Mouse (Mus musculus): ENCODE measurements around the gene Nbas.

- TF ChIP-seq CTCF (IDR thresholded peaks at IDR 0.05; ENCODE audit: control insufficient read depth, insufficient read depth, insufficient read length): no peak
- no peak for TF ChIP-seq MAX (IDR thresholded peaks at IDR 0.05)
- no peak for TF ChIP-seq USF1 (IDR thresholded peaks at IDR 0.05; ENCODE audit: low read depth)
- TF ChIP-seq MYOG (IDR thresholded peaks at IDR 0.05; ENCODE audit: control insufficient read depth, extremely low read depth, insufficient read length): no peak
Observed at GRCm38 (mm10) chr12:13293421-13293881, 24.5 kb downstream of the Nbas start.

Data from C2C12 (cell line).